Mouse (Mus musculus): ENCODE measurements around the gene Tmem136. TPM values are rescaled to one million over a fixed set of nuclear protein-coding genes. Genes with fewer than 3 reads are reported as not detected.

The Tmem136 gene
- total RNA-seq, 2 experiments from 2014 or later: 19.9 TPM

DNA sequence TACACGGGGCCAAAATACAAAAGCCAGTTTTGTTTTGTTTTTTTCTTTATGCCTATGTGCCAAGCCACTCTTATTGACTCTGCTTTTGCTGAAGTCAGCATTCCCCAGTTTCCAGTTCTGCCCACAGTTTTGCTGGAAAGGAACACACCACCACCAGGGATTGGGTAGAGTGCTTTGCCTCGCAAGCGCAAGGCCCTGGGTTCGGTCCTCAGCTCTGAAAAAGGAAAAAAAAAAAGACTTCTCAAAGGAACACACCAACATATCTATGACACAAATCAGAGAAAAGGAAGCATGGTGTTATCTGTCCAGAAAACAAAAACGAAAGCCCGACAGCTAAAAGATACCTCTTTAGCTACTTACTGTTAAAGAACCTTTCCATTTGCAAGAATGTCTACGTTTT is 7.2 kb downstream of the Tmem136 start:
- DNase-seq (ENCODE audit: low spot score in 2 of 2): no peak

DNA sequence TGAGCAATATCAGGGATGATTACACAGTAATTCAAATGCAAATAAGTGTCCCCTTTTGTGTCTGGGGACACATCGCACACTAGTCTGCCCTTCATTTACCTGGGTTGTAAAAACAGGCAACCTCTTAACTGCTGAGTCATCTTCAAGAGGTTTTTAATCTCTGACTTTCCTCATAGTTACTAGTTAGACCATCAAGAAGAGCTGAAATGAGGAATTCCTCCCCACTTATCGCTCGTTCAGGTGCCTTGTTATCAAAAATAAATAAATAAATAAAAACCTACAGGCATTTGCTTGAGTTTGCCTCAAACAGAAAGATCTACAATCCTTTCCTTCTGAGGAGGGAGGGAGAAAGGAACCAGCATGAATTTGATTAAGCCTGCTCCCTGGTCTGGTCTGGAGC is 7.6 kb downstream of the Tmem136 start:
- no peak for DNase-seq (ENCODE audit: low spot score in 2 of 2)

DNA sequence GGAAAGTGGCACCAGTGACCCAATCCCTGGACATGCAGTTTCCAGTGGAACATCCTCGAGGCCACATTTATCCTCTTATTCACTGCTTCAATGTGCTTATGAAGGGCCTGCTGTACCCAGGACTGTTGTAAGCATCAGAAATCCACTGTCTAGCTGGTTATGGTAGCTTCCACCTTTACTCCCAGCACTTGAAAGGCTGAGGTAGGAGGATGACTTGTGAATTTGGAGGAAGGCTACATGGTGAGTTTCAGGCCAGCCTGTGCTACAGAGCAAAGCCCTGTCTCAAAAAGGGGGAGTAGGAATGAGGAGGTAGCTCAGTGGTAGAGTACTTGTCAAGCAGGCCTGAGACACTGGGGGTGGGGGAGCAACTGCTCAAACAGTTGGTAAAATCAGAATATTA is 8.3 kb downstream of the Tmem136 start:
- no peak for DNase-seq (ENCODE audit: low spot score in 2 of 2)

DNA sequence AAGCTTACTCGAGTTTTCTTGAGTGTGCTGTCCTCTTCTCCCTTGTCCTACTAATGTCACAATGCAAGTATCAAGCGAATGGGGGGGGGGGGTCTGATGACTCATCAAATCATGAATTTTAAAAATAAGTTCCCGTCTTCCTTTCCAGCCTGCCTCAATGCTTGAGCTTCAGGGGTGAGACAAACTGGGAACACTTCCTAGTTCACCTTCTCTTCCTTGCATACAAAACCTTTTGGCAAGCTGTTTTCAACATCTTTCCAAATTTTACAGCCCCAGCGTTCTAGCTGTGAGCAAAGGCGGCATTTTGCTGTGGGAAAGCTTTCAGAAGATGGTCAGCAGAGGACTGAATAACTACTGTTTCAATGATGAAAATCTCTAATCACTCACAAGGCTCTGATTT is 8.8 kb downstream of the Tmem136 start:
- DNase-seq (ENCODE audit: low spot score in 2 of 2): peak in 1 of 2 experiments; percentile 50

DNA sequence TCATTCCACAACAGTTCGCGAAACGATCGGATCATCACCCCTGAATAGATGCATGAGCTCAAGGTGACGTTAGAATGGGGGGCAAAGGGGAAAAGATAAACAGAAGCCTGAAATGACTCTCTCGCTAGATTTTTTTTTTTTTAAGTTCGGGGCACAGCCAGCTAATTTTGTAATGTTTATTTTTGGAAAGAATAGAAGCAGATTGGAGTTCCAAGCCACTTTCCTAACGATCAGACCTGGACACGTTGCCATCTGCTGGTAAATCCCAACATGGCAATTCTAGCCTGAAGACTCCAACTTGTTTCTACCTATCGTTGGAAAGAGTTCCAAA is 9.2 kb downstream of the Tmem136 start, which contains the start of gene Arhgef12:
TSS of gene Arhgef12 (minus strand) at position 53 of the 331 bp plus-strand sequence.
- peak; percentile 50 to 66 for DNase-seq (ENCODE audit: low spot score in 2 of 2)

DNA sequence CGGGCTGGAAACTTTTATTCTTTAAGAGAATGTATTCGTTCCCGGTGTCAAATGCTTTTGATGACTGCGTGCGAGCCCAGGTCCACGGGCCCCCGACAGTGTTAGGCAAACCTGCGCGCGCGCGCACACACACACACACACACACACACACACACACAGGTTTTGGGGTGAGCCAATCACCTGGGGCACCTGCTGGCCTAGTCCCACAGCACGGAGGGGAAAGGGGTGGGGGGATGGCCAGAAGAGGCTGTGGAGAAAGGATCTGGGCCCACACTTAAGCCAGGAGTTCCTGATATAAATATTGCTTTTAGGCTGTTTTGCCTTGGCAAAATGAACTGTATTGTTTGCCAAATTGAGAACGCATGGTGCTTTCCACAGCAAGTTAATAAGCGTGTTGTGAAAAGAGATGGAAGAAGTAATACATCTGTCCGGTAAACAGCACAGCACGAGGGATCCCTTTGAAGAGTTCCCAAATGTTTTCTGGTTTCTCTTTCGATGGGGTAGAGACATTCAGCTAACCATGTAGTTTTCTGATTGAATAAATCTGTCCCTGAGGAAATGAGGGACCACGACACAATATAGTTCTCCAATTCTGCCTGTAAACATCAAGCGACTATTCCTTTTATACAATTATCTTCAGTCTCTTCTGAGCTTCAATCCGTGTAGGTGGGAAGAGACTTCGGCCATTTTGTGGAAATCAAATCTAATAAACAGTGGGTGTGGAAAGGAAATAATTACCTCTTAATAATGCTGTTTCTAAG is 9.8 kb downstream of the Tmem136 start:
- peak in 1 of 2 experiments; percentile 58 for DNase-seq (ENCODE audit: low spot score in 2 of 2)

DNA sequence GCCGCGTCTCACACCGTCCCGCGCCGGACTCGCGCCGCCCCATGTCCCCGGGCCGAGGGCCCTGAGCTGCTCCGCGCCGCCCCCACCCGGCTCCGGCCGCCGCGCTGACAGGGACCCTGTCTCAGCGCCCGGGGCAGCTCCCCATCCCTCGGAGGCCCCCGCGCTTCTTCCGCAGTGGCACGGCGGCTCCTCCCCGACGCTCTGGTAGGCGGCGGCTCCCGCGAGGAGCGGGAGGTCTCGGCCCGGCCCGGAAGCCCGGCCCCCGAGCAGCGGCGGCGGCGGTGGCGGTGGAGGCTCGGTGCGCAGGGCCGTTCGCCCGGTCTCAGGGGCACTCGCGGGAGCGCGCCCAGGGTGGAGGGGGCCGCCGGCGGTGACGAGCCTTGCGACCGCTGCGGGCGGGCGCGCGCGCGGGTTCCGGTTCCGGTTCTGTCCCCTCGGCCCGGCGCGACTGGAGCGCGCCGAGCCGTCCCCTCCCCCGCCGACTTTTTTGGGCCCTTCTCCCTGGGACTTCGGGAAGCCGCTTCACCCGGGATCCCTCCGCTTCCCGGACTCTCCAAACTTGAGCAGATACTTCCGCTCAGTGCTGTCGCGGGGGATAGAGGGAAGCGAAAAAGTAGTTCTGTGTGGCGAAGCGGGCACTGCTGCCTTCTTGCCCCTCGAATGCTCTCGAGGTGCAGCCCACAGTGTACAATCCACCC is 10.6 kb downstream of the Tmem136 start:
- DNase-seq (ENCODE audit: low spot score in 2 of 2): peak; percentile 89 to 93

DNA sequence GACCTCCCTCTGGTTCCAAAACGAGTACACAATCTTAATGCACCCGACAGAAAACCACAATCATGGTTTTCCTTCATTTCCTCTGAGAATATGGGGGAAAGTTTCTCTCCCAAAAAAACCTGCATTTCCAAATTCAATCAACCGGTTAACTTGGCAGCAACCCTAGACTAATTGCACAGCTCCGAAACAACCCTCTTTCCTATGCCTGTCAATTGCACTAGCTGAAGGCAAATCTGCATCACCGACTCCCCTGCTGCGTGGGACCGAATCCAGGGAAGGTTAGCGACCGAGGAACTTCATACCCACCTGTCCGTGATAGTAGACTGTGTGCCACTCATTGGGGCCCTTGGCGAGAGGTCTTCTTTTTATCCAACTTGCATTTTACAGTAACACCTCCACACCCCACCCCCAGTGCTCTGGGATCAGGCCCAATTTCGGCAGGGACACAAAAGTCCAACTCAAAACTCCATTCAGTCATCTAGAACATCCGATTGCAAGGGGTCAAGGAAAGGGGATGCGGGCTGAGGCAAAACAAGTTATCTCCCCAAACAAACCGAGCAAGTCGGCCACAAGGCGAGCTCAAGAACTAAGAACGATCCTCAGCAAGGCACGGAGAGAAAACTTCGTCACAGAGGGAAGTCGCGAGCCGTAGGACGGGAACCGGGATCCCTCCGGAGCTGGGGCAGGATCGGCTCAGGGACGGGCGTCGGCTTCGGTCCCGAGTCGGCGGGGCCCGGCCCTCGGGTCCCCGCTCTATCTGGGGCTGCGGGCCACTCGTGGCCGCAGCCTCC is 11.3 kb downstream of the Tmem136 start:
- DNase-seq (ENCODE audit: low spot score in 2 of 2): peak in 1 of 2 experiments; percentile 46

DNA sequence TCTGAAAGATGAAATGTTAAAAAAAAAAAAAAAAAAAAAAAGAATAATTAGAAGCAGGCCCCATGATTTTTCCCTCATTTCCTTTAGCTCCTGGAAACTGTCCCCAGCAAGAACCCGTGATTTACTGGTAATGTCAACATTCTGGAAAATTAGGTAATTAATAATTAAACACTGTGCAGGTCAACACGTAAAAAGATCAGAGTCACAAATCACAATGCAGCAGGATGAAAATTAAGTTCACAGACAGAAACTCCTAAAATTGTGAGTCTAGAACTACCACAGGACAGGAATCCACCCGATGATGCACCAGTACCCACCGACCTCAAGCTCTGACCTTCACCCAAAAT is 11.9 kb downstream of the Tmem136 start:
- DNase-seq (ENCODE audit: low spot score in 2 of 2): no peak

DNA sequence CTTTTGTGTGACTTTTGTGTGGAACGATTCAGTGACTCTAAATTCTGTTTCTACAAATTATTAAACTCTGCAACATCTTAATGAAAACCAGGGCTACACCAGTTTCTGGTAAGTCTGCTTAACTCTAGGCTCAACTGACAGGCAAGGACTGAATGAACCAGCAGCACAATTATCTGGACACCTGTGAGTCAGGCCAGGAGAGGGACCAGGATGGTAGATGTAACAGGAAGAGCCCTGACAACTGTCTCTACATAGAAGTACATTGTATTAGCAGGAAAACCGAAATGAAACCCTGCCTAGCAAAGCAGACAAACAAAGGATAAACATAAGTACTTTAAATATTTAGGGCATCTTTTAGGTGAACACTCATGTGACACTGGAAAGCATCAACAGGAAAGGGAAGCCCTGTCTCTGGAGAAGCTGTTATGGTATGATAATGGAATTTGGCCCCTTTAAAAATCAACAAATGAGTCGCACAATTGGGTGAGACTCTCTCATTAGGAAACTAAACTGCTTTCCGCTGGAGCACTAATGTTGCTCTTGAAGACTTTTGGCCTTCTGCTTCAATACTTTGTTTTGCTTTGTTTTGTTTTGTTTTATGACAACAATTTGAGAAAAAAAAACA is 12.6 kb downstream of the Tmem136 start:
- no peak for DNase-seq (ENCODE audit: low spot score in 2 of 2)

DNA sequence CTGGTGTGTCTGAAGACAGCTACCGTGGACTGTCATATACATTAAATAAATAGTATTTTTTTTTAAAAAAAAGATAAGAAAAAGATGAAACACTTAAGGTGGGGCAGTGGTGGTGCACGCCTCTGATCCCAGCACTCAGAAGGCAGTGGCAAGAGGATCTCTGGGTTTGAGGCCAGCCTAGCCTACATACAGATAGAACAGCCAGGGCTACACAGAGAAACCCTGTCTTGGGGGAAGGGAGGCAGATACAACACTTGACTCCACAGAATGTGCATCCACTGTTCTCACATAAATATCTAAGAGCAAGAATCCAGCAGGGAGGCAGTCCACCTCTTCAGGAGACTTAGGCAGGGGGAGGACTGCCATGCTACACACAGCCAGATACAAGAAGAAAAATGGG is 13.4 kb downstream of the Tmem136 start:
- DNase-seq (ENCODE audit: low spot score in 2 of 2): no peak

DNA sequence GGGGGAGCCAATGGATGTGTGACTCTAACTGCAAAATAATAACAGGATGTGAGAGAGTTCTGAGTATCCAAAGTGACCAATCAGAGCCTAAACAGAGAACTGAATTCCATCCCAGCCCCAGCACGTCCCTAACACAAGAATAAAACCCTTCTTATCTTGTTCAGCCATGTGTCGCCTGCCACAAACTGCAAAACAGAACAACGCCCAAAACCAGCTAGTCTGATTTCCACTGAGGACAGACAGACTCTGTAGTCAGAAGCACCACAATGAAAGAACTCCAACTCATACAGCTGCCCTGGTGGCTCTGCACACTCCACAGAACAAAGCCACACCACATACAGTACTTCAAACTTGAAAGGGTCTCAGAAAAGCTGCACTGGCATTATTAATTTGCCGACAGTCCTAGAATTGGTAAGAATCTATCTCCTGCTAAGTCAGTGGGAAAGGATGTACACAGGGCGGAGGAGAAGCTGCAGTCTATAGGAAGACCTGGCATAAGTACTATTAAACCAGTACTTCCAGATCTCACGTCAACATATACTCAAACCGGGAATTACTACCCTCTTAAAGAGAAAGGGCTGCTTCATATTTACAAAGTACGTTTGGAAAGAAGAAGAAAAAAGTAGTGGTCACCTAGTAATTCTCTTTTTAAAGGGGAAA is 14.3 kb downstream of the Tmem136 start:
- DNase-seq (ENCODE audit: low spot score in 2 of 2): no peak

DNA sequence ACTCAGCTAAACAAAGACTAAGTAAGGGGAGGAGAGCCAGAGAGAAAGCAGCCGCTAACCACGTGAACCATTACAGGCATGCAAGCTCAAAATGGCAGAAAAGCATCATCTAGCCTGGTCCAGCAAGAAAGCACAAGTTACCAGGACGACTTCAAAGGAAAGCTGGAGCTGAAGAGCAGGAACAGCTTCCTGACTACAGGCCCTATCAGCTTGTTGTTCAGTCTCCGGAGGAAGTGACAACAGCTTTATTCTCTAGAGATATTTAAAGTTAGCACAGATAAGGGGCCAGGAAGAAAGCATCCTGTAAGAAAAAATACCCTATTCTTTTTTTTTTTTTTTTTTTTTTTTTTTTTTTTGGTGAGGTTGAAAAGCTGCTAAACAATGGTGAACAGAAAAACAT is 17.4 kb downstream of the Tmem136 start:
- no peak for DNase-seq (ENCODE audit: low spot score in 2 of 2)

DNA sequence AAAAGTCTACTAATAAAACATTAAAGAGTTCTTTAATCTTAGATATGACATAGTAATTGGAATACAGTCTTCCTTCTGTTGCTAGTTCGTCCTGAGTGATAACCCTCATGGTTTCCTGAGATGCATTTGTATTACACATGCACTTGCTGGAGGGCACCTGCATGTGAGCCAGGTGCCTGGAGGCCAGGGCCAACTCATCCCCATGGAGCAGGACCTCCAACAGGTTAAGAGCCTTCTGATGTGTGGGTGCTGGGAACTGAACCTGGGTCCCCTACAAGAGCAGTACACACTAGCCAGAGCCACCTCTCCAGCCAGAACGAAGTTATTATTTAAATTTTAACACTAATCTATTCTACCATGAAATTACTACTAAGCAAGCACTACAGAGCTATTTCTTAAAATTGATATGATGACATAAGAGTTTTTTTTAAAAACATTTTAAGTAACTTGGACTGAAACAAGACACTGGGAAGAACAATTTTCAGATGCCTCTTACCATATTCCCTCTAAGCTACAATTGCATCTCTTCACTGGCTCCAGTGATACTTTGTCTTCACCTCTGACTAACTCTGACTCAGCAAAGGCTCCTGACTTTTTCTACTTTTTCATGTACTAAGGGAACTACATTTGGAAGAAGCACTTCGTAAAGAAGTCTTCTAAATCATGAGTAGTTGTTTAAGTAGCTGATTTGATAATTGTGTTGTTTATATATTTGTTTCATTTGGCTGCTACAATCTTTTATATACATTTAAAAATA is 18.4 kb downstream of the Tmem136 start:
- no peak for DNase-seq (ENCODE audit: low spot score in 2 of 2)

DNA sequence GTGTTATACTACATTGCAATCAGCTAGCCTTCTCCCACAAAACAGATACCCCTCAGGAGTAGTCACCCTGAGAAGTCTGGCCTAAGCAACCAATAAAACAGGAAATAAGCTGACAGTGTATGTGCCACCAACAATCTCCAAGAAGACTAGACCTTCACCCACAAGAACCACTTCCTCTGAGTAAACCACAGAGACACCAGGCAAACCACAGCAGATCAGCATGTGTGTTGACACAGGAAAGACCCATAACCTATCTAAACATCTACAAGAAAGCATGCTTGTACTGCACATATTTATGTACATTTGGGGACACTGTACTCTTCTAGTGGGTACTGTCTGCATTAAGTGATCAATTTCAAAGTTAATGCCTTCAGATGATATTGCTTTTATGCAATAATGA is 20.0 kb downstream of the Tmem136 start:
- DNase-seq (ENCODE audit: low spot score in 2 of 2): no peak

DNA sequence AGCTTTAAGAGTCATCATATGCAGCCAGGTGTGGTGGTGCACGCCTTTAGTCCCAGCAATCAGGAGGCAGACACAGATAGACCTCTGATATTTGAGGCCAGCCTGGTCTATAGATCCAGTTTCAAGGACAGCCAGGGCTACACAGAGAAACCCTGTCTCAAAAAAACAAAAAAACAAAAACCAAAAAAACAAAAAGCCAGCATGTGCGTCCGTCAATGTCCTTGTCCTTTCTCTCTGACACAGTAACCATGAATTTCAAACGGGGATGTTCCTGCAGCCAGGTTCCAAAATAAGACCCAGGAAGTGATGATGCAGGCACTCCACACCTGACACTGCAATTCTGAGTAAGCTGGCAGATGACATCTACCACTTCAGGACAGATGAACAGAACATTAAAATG is 21.5 kb downstream of the Tmem136 start:
- no peak for DNase-seq (ENCODE audit: low spot score in 2 of 2)

DNA sequence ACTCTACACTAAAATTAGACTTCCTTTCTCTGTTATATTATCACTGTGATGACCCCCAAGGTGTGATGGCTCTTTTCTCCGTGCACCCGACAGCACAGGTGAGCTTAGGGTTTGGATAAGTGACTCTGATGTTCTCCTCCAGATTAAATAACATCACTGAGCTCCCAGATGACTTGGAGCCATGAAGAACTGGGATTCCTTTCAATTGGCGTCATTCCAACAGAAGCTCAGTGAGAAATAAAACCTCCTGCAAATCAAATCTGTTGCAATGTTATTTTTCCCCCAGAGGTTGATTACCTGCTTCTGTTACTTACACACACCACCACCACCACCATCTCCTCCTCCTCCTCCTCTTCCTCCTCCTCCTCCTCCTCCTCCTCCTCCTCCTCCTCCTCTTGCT is 22.6 kb downstream of the Tmem136 start:
- peak in 1 of 2 experiments; percentile 45 for DNase-seq (ENCODE audit: low spot score in 2 of 2)

DNA sequence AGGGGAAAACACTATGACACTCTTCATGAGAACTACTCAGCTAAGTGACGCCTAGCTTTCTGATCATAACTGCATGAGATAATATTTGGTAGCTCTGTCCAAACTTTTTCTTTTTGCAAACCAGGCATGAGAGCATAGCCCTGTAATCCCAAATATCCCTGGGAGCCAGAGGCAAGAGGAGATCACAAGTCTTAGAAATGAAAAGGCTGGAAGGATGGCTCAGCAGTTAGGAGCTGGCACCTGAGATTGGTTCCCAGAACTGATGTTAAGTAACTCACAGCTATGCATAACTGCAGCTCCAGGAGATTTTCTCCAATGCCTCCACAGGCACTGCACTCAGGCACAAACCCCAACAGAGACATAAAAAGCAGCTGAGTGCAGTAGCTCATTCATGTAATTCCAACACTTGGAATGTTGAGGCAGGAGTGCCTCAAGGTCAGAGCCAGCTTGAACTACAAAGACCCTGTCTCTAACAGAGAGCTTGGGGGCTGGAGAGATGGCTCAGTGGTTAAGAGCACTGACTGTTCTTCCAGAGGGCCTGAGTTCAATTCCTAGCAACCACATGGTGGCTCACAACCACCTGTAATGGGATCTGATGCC is 30.6 kb downstream of the Tmem136 start:
- no peak for DNase-seq (ENCODE audit: low spot score in 2 of 2)

DNA sequence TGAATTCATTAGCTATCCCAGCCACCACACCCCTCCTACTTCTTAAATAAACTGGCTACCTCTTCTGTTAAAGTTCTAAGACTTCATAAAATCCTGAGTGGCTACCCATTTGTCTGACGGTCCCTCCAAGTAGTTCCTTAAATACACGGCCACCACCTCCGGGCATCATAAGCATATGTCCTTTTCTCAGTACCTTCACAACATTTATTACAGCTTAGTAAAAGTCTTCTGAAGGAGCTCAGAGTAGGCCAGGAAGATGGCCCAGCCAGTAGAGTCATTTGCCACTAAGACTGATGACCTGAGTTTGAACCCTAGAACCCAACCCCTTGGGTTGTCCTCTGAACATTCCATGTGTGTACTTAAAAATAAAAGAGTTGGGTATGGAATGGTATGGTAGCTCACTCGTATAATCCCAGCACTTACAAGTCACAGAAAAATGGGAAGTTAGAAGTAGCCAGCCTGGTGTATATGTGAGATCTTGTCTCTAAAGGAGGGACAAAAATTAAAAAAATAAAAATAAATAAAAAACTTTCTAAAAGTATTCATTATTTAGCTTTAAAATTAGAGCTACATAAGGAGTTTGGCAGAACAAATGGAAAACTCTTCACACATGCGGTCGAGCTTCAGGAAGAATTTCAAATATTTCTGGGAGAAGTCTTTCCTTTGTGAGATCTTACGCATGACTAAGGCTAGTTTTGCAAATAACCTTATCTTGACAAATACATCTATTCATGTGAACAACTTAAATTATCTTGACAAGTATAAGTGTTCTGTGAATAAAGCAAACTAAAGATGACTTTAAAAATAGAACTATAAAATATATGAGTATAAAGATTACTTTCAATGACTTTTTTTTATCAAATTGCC is 31.6 kb downstream of the Tmem136 start:
- DNase-seq (ENCODE audit: low spot score in 2 of 2): no peak
